Mouse (Mus musculus) urinary bladder, postnatal 36 days (tissue): ENCODE data around the gene Clca3a2.
"Not testable (repeated sequence)": the region's sequence is repeated elsewhere in the genome, so short reads cannot be mapped to it uniquely, and the experiment has no call there.

Experiments used
- DNase-seq, 2 experiments: peaks; one replicate each; pipeline ENCODE4 v3.0.0; 2022; ENCODE audit warnings: low spot score in 2 of 2, mixed read lengths in 1 of 2

Clca3a2 gene

GRCm38 (mm10) chr3:144819219-144819618 lies at the start of gene Clca3a2:
Gene Clca3a2, minus strand, starts transcription at chr3:144819494.
- not testable (repeated sequence) for DNase-seq

GRCm38 (mm10) chr3:144849584-144849983 lies 30.3 kb upstream of the Clca3a2 start:
- no peak for DNase-seq

- DNase-seq: not testable (repeated sequence)
These were observed 29.8 kb upstream of the Clca3a2 start, which contains the start of gene Clca3b for GRCm38 (mm10) chr3:144849014-144849556. Gene Clca3b, minus strand, starts transcription at chr3:144849357.

DNA sequence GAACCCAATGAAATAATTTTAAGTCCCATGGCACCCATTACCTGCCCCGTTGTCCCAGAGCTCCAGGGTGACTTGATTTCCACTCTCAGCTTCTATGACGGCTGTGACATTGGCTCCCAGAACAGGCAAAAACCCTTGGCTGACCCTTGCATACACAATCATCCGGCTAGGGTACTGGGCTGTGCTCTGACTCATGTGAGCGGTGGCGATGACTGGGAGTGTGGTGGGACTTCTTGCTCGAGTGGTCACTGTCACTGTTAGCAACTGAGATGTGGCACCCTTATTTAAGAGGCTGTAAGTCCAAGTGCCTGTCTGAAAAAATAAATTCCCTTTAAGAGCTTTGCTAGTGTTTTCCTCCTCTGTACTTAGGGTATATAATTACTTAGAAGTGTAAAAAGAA lies 8.0 kb upstream of the Clca3a2 start:
- no peak for DNase-seq

DNA sequence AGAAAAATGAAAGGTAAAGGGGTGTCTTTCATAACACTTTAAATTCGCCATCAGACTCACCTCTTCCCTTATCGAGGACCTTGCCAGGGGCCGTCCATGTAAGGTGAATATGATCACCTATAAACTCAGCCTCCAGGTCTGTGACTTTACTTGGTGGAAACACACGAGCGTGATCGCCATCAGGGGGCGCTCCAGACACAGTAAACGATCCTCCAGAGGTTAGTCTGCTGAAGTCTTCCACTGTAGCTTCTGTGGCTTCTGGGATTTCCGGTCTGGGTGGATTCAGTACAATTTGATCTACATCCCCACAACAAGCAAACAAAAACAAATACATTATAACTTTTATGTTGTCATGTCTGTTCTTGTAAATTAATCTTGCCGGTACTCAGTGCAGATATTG lies 5.9 kb upstream of the Clca3a2 start:
- peak; percentile 71 to 85 for DNase-seq

- DNase-seq: no peak
These were observed 4.0 kb upstream of the Clca3a2 start for GRCm38 (mm10) chr3:144823331-144823730.

DNA sequence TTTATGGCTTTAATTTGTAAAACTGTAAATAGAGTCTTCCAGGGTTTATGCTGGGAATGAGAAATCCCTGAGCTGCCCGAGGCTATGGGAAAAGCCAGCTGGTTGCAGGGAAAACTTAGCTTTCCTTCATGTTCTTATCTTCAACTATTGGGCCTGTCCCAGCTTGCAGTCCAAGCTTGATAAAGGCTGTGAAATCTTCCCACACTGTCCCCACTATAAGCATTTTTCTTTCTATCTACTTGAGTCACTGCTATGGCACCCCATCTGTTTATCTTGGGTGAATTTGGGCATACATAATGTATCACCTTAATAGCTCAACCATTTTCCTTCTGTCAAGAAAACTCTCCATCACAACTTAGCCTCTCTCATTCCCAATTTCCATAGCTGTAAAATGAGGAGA lies 1.3 kb upstream of the Clca3a2 start:
- DNase-seq: no peak

GRCm38 (mm10) chr3:144813336-144813735 lies 6.0 kb downstream of the Clca3a2 start:
- not testable (repeated sequence) for DNase-seq

DNA sequence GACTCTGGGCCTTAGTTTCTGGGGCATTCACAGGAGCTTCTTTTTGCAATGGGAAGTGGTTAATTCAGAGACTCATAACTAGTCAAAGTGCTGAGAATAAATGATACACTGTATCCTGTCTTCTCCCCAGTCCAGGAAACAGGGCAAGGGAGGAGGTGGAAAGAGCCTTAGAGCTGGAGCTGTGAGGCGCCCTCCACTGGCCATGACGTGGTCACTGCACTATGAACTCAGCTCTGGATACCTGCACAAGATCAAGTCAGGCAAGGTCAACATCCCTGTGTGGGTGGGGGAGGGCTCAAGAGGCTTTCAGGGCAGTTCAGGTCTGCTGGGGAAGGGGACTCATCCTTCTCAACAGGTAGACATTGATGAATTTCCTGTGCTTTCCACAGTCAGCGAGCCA lies 7.5 kb downstream of the Clca3a2 start:
- DNase-seq: no peak

GRCm38 (mm10) chr3:144808153-144808925 lies 11.0 kb downstream of the Clca3a2 start:
- DNase-seq: not testable (repeated sequence)

- not testable (repeated sequence) for DNase-seq
These were observed 12.7 kb downstream of the Clca3a2 start for GRCm38 (mm10) chr3:144806626-144807025.

GRCm38 (mm10) chr3:144801861-144802260 lies 17.4 kb downstream of the Clca3a2 start:
- DNase-seq: peak in 1 of 2 experiments; percentile 35

GRCm38 (mm10) chr3:144785181-144786148 lies 33.8 kb downstream of the Clca3a2 start:
- no peak for DNase-seq

- no peak for DNase-seq
These were observed 54.1 kb downstream of the Clca3a2 start for GRCm38 (mm10) chr3:144765161-144765560.

- no peak for DNase-seq
These were observed 57.8 kb downstream of the Clca3a2 start for GRCm38 (mm10) chr3:144761454-144761853.

- no peak for DNase-seq
These were observed 58.5 kb downstream of the Clca3a2 start, which contains the start of gene Clca3a1 for GRCm38 (mm10) chr3:144760592-144761309. Gene Clca3a1, minus strand, starts transcription at chr3:144760977.

GRCm38 (mm10) chr3:144759719-144760118 lies 59.6 kb downstream of the Clca3a2 start:
- no peak for DNase-seq

DNA sequence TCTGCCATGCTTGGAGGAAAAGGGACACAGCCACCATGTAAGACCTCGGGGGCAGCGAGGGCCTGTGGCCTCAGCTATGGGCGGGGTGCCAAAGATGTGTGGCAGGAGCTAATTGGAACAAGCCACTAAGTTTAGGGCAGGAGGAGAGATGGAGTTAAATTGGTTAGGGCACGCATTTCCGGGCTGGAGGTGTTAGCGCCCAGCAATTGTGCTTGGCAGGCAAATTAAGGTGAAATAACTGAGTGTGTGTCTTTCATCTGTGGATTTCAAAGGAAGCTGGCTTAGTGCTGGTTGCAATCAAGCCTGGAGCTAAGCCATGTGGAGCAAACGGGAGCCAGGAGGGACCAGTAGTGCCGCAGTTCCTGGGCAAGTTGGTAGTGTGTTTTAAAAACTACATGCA lies 63.2 kb downstream of the Clca3a2 start:
- not testable (repeated sequence) for DNase-seq

DNA sequence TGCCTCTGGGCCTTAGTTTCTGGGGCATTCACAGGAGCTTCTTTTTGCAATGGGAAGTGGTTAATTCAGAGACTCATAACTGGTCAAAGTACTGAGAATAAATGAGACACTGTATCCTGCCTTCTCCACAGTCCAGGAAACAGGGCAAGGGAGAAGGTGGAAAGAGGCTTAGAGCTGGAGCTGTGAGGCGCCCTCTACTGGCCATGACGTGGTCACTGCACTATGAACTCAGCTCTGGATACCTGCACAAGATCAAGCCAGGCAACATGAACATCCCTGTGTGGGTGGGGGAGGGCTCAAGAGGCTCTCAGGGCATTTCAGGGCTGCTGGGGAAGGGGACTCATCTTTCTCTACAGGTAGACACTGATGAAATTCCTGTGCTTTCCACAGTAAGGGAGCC lies 66.2 kb downstream of the Clca3a2 start:
- no peak for DNase-seq

GRCm38 (mm10) chr3:144749062-144749963 lies 70.0 kb downstream of the Clca3a2 start:
- not testable (repeated sequence) for DNase-seq
